Mouse (Mus musculus) liver, postnatal 0 days (tissue): ENCODE results near the gene Calm5.

ENCODE experiments used
- CTCF ChIP-seq: sonication (generic); IDR thresholded peaks from 2 replicates; pipeline ENCODE4 v1.5.1; 2016; ENCODE audit warnings: antibody characterized with exemption, low read depth
- EP300 ChIP-seq: IDR thresholded peaks from 2 replicates; pipeline ENCODE4 v1.6.1; 2016; ENCODE audit warnings: antibody characterized with exemption, low read depth, mild to moderate bottlenecking

DNA sequence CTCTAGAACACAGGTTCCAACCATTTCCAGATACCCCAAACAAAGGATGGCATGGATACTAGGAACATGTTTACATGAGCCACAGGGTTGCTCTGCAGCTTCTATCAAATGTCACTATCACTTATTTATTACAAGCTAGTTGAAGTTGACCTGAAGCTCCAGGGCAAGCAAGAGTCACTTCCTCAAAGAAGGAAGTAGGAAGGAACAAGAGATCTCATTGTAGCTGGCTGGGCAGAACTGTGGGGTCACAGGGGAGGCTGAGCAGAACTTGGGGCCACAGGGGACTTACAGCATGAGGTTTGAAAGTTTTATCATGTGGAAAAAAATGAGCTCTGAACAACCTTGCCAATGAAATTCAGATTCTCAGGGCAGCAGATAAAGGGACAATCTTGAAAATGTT is 28.2 kb upstream of the Calm5 start:
- TF ChIP-seq CTCF (no peak), EP300 (no peak)
